Mouse (Mus musculus) C2C12 (cell line): ENCODE measurements around the gene Crybb2.

ENCODE experiments used
- CEBPB ChIP-seq: IDR thresholded peaks from one replicate; pipeline ENCODE4 v1.6.1; 2011; ENCODE audit warnings: low read depth, mild to moderate bottlenecking, control low read depth, moderate library complexity
- CTCF ChIP-seq: IDR thresholded peaks from one replicate; pipeline ENCODE4 v1.5.1; 2011; ENCODE audit not compliant: control insufficient read depth, insufficient read depth, insufficient read length
- FOSL1 ChIP-seq: IDR thresholded peaks from one replicate; pipeline ENCODE4 v1.8.0; 2011; ENCODE audit warnings: mild to moderate bottlenecking, low read length; ENCODE audit not compliant: poor library complexity, insufficient read depth, severe bottlenecking
- MAX ChIP-seq: IDR thresholded peaks from one replicate; pipeline ENCODE4 v1.6.1; 2011; ENCODE audit warnings: mild to moderate bottlenecking, control low read depth
- MYOD1 ChIP-seq: IDR thresholded peaks from one replicate; pipeline ENCODE4 v1.6.1; 2011; ENCODE audit warnings: low read depth; ENCODE audit not compliant: control insufficient read depth, insufficient read length
- MYOG ChIP-seq: IDR thresholded peaks from one replicate; pipeline ENCODE4 v1.6.1; 2011; ENCODE audit not compliant: control insufficient read depth, insufficient read length; ENCODE audit errors: extremely low read depth
- USF1 ChIP-seq: IDR thresholded peaks from one replicate; pipeline ENCODE4 v1.6.1; 2011; ENCODE audit warnings: low read depth, mild to moderate bottlenecking, control low read depth, moderate library complexity

DNA sequence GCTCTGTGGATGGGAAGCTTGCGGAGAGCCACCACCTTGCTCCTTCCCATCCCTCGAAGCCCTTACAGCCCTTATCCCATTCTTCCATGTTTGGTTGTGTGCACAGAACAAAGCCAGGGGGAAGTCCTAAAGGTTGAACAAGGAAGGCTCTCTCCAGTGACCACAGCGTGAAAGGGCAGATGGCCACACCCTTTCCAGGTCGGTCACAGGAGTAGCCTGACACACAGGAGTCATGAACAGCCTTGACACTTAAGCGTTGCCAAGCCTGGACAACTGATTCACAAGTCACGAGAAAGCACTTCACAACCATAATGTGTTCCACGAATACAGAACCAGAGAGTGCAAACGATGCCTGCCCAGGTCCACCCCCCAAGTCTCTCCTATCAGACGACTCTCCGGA is 58.0 kb downstream of the Crybb2 start:
- TF ChIP-seq USF1: no peak
- TF ChIP-seq CTCF: no peak
- no peak for TF ChIP-seq MYOG
- no peak for TF ChIP-seq MAX
- TF ChIP-seq CEBPB: no peak
- TF ChIP-seq MYOD1: no peak
- no peak for TF ChIP-seq FOSL1
